Mouse (Mus musculus) embryonic facial prominence, embryonic 14.5 days (tissue): ENCODE results near the gene Dchs2. TPM values are rescaled to one million over a fixed set of nuclear protein-coding genes. Genes with fewer than 3 reads are reported as not detected.

Experiments used
- ATAC-seq: fragments of 200-750 bp; cut with Nextera tagmentation; 2 replicates; pipeline ENCODE4 v1.8.0; 2017; ENCODE audit warnings: low read depth, moderate number of reproducible peaks, moderate TSS enrichment
- DNase-seq: peaks from one replicate; pipeline ENCODE4 v3.0.0-alpha.2; 2015; ENCODE audit warnings: low spot score
- H3K27ac ChIP-seq: fragments of 300-500 bp; sonication (generic); replicated peaks from 2 replicates; pipeline ENCODE4 v1.5.1; 2014; ENCODE audit warnings: low read depth, mild to moderate bottlenecking, low read length, moderate library complexity
- H3K27me3 ChIP-seq: fragments of 300-500 bp; sonication (generic); replicated peaks from 2 replicates; pipeline ENCODE4 v1.6.1; 2014; ENCODE audit warnings: low read length; ENCODE audit not compliant: control insufficient read depth, insufficient read depth
- H3K36me3 ChIP-seq: fragments of 300-500 bp; sonication (generic); 2 replicates; pipeline ENCODE4 v1.6.1; 2014; ENCODE audit warnings: low read length, mixed read lengths; ENCODE audit not compliant: control insufficient read depth, insufficient read depth
- H3K4me1 ChIP-seq: fragments of 300-500 bp; sonication (generic); 2 replicates; pipeline ENCODE4 v1.6.1; 2014; ENCODE audit warnings: antibody characterized with exemption, low read length; ENCODE audit not compliant: control insufficient read depth, insufficient read depth
- H3K4me2 ChIP-seq: fragments of 300-500 bp; sonication (generic); 2 replicates; pipeline ENCODE4 v1.6.1; 2014; ENCODE audit warnings: low read depth, mild to moderate bottlenecking, low read length, moderate library complexity, mixed read lengths
- H3K4me3 ChIP-seq: fragments of 300-500 bp; sonication (generic); 2 replicates; pipeline ENCODE4 v1.5.1; 2014; ENCODE audit warnings: low read depth, mild to moderate bottlenecking, low read length
- H3K9ac ChIP-seq: fragments of 300-500 bp; sonication (generic); 2 replicates; pipeline ENCODE4 v1.6.1; 2014; ENCODE audit warnings: low read depth, mild to moderate bottlenecking, low read length, moderate library complexity, mixed read lengths
- H3K9me3 ChIP-seq: fragments of 300-500 bp; sonication (generic); 2 replicates; pipeline ENCODE4 v1.6.1; 2016; ENCODE audit warnings: low read length; ENCODE audit not compliant: control insufficient read depth
- WGBS: fragments of 180-500 bp; shearing (Covaris S2); extraction: QIAGEN DNeasy Blood & Tissue Kit; methylation state at CpG from one replicate; pipeline ENCODE4 v1.1.7; 2014; 5-methylcytosine and 5-hydroxymethylcytosine counted together
- polyA plus RNA-seq: library from polyadenylated mRNA; unstranded; fragments of >200 nt; fragmentation: Nextera tagmentation; extraction: Ambion mirVana; gene quantifications from 2 replicates; pipeline ENCODE4 v1.2.1, GENCODE M21; 2014

Gene Dchs2
- polyA plus RNA-seq, 1 experiment from 2014 or later: 2.3 TPM

GRCm38 (mm10) chr3:83161542-83162231 lies 33.9 kb downstream of the Dchs2 start:
- no peak for ATAC-seq

GRCm38 (mm10) chr3:83163676-83164075 lies 35.9 kb downstream of the Dchs2 start:
- H3K36me3 ChIP-seq: no peaks in the 10 kb centered on the region

More at GRCm38 (mm10) chr3:83161542-83162231, 33.9 kb downstream of the Dchs2 start:
- Histone ChIP-seq H3K4me3 (no peak overlapping the region), H3K27me3 (no peaks in the 10 kb centered on the region), H3K36me3 (no peaks in the 10 kb centered on the region), H3K9ac (no peak overlapping the region), H3K4me1 (peaks cover 4% of the 10 kb centered on the region; the same call in 1 of the 2 replicates), H3K27ac (no peak overlapping the region), H3K9me3 (no peaks in the 10 kb centered on the region), H3K4me2 (no peak overlapping the region)
- 75% methylated on average over 6 of the region's 6 CpGs for WGBS
- no peak for DNase-seq

GRCm38 (mm10) chr3:83185527-83185926 lies 57.8 kb downstream of the Dchs2 start:
- no peak for DNase-seq
- Histone ChIP-seq H3K4me3 (no peak overlapping the region), H3K36me3 (no peaks in the 10 kb centered on the region), H3K27ac (no peak overlapping the region), H3K9ac (no peak overlapping the region), H3K9me3 (no peaks in the 10 kb centered on the region), H3K4me2 (no peak overlapping the region), H3K27me3 (no peaks in the 10 kb centered on the region), H3K4me1 (no peaks in the 10 kb centered on the region)
- 90% methylated on average over 5 of the region's 5 CpGs for WGBS
- ATAC-seq: no peak

More at GRCm38 (mm10) chr3:83163676-83164075, 35.9 kb downstream of the Dchs2 start:
- no peak overlapping the region for H3K4me3 ChIP-seq
- H3K9ac ChIP-seq: no peak overlapping the region
- no peak overlapping the region for H3K27ac ChIP-seq
- no peaks in the 10 kb centered on the region for H3K9me3 ChIP-seq
- no peaks in the 10 kb centered on the region for H3K27me3 ChIP-seq
- DNase-seq: no peak
- ATAC-seq: no peak
- WGBS: 80% methylated on average over 3 of the region's 3 CpGs
- no peak overlapping the region for H3K4me2 ChIP-seq
- peaks cover 4% of the 10 kb centered on the region; the same call in 1 of the 2 replicates for H3K4me1 ChIP-seq

GRCm38 (mm10) chr3:83191271-83191670 lies 63.5 kb downstream of the Dchs2 start:
- 87% methylated on average over 2 of the region's 2 CpGs for WGBS

GRCm38 (mm10) chr3:83192401-83192800 lies 64.7 kb downstream of the Dchs2 start:
- Histone ChIP-seq H3K9ac (no peak overlapping the region), H3K4me1 (no peaks in the 10 kb centered on the region), H3K9me3 (no peaks in the 10 kb centered on the region), H3K4me3 (no peak overlapping the region), H3K4me2 (no peak overlapping the region), H3K27ac (no peak overlapping the region), H3K27me3 (no peaks in the 10 kb centered on the region), H3K36me3 (no peaks in the 10 kb centered on the region)
- ATAC-seq (no peak), DNase-seq (no peak)
- 46% methylated on average over 1 of the region's 1 CpGs for WGBS

More at GRCm38 (mm10) chr3:83191271-83191670, 63.5 kb downstream of the Dchs2 start:
- H3K27me3 ChIP-seq: no peaks in the 10 kb centered on the region
- no peak overlapping the region for H3K9ac ChIP-seq
- no peak for DNase-seq
- H3K4me2 ChIP-seq: no peak overlapping the region
- no peak for ATAC-seq
- no peaks in the 10 kb centered on the region for H3K36me3 ChIP-seq
- no peaks in the 10 kb centered on the region for H3K9me3 ChIP-seq
- H3K4me1 ChIP-seq: no peaks in the 10 kb centered on the region
- H3K4me3 ChIP-seq: no peak overlapping the region
- H3K27ac ChIP-seq: no peak overlapping the region

- 55% methylated on average over 5 of the region's 5 CpGs for WGBS
- ATAC-seq (no peak), DNase-seq (no peak)
- no peaks in the 10 kb centered on the region for H3K27me3 ChIP-seq
- H3K4me1 ChIP-seq: peaks cover 1% of the 10 kb centered on the region; the same call in 1 of the 2 replicates
- no peak overlapping the region for H3K4me3 ChIP-seq
- H3K36me3 ChIP-seq: no peaks in the 10 kb centered on the region
- H3K27ac ChIP-seq: no peak overlapping the region
- no peaks in the 10 kb centered on the region for H3K9me3 ChIP-seq
- H3K9ac ChIP-seq: no peak overlapping the region
- no peak overlapping the region for H3K4me2 ChIP-seq
These were observed 67.2 kb downstream of the Dchs2 start for GRCm38 (mm10) chr3:83194911-83195310.

- H3K36me3 ChIP-seq: no peaks in the 10 kb centered on the region
- H3K9ac ChIP-seq: no peak overlapping the region
- no peak overlapping the region for H3K27ac ChIP-seq
- WGBS: 56% methylated on average over 4 of the region's 4 CpGs
- H3K27me3 ChIP-seq: no peaks in the 10 kb centered on the region
- H3K4me2 ChIP-seq: no peak overlapping the region
- no peaks in the 10 kb centered on the region; the same call in 1 of the 2 replicates for H3K9me3 ChIP-seq
- no peak overlapping the region for H3K4me3 ChIP-seq
- peaks cover 12% of the 10 kb centered on the region; the same call in 1 of the 2 replicates for H3K4me1 ChIP-seq
- DNase-seq: peak; percentile 47
- ATAC-seq: no peak; the same call in 1 of the 2 replicates
These were observed 73.7 kb downstream of the Dchs2 start for GRCm38 (mm10) chr3:83201286-83201980.

- WGBS: 48% methylated on average over 8 of the region's 8 CpGs
- Histone ChIP-seq H3K4me2 (no peak overlapping the region), H3K9ac (no peak overlapping the region), H3K9me3 (no peaks in the 10 kb centered on the region; the same call in 1 of the 2 replicates), H3K36me3 (no peaks in the 10 kb centered on the region), H3K4me3 (no peak overlapping the region), H3K27me3 (no peaks in the 10 kb centered on the region), H3K4me1 (peaks cover 12% of the 10 kb centered on the region; the same call in 1 of the 2 replicates), H3K27ac (no peak overlapping the region)
- DNase-seq (no peak), ATAC-seq (no peak)
These were observed 77.4 kb downstream of the Dchs2 start for GRCm38 (mm10) chr3:83205073-83205668.
